Mouse (Mus musculus): ENCODE results near the gene Trappc5. TPM values are rescaled to one million over a fixed set of nuclear protein-coding genes. Genes with fewer than 3 reads are reported as not detected.

Trappc5 gene
- total and polyA plus RNA-seq, 3 experiments, result 43.0 to 48.6 TPM; not detected in 1

- peaks cover 21% of the 10 kb centered on the region for H3K79me2 ChIP-seq (ENCODE audit: control insufficient read depth, insufficient read depth, low read length, poor library complexity)
These were observed 6.3 kb downstream of the Trappc5 start for GRCm38 (mm10) chr8:3682435-3682834.

GRCm38 (mm10) chr8:3683408-3684176, 7.5 kb downstream of the Trappc5 start:
- TF ChIP-seq RCOR1 (IDR thresholded peaks at IDR 0.05; ENCODE audit: low read depth, low read length), result no peak
- TF ChIP-seq ZNF384 (IDR thresholded peaks at IDR 0.05; ENCODE audit: low read depth, low read length), result no peak
- no peak for TF ChIP-seq HCFC1 (IDR thresholded peaks at IDR 0.05; ENCODE audit: low read depth, low read length)
- no peak for TF ChIP-seq ZC3H11A (IDR thresholded peaks at IDR 0.05; ENCODE audit: low read depth, low read length)
- no peak for TF ChIP-seq ZMIZ1 (IDR thresholded peaks at IDR 0.05; ENCODE audit: low read depth, low read length)
- no peak for TF ChIP-seq USF2 (IDR thresholded peaks at IDR 0.05; ENCODE audit: borderline replicate concordance in 1 of 2, insufficient read depth in 1 of 2, low read depth in 1 of 2, low read length in 2 of 2)
- no peak for TF ChIP-seq NRF1 (IDR thresholded peaks at IDR 0.05; ENCODE audit: insufficient read depth, low read depth, low read length, poor library complexity, severe bottlenecking)
- TF ChIP-seq KAT2A (conservative IDR thresholded peaks at IDR 0.05; ENCODE audit: low read depth, low read length), result no peak
- TF ChIP-seq ZKSCAN1 (IDR thresholded peaks at IDR 0.05; ENCODE audit: low read depth, low read length), result no peak
- TF ChIP-seq ELF1 (IDR thresholded peaks at IDR 0.05; ENCODE audit: low read depth, low read length), result no peak
- no peak for TF ChIP-seq NELFE (IDR thresholded peaks at IDR 0.05; ENCODE audit: low read depth, low read length)
- TF ChIP-seq MXI1 (IDR thresholded peaks at IDR 0.05; ENCODE audit: low read depth, low read length), result no peak
- no peak for TF ChIP-seq POLR2AphosphoS2 (IDR thresholded peaks at IDR 0.05; ENCODE audit: low read length)
- TF ChIP-seq CTCF (IDR thresholded peaks at IDR 0.05 in 2 of 3, conservative IDR thresholded peaks at IDR 0.05 in 1 of 3; ENCODE audit: control insufficient read depth in 1 of 3, insufficient read depth in 1 of 3, low read depth in 2 of 3, low read length in 3 of 3, poor library complexity in 1 of 3, severe bottlenecking in 1 of 3), result no peak
- TF ChIP-seq E2F4 (IDR thresholded peaks at IDR 0.05; ENCODE audit: borderline replicate concordance, low read depth, low read length), result no peak
- no peak for TF ChIP-seq CHD2 (IDR thresholded peaks at IDR 0.05; ENCODE audit: low read length)
- no peak for TF ChIP-seq MAX (IDR thresholded peaks at IDR 0.05; ENCODE audit: low read length)
- TF ChIP-seq GATA1 (IDR thresholded peaks at IDR 0.05; ENCODE audit: low read depth, low read length), result no peak
- no peak; the same call in 1 of the 2 replicates for TF ChIP-seq SMC3 (IDR thresholded peaks at IDR 0.05; ENCODE audit: low read depth, low read length)
- no peak overlapping the region for H3K9ac ChIP-seq (ENCODE audit: control insufficient read depth, low read depth, low read length, poor library complexity, severe bottlenecking)
- no peak overlapping the region for H3K4me3 ChIP-seq (ENCODE audit: control insufficient read depth in 1 of 2, insufficient read depth in 1 of 2, low read depth in 2 of 2, low read length in 2 of 2)
- H3K79me2 ChIP-seq (ENCODE audit: control insufficient read depth, insufficient read depth, low read length, poor library complexity), result peaks cover 10% of the 10 kb centered on the region
- H3K4me1 ChIP-seq (ENCODE audit: control insufficient read depth in 1 of 2, insufficient read depth in 2 of 2, low read length in 2 of 2), result no peaks in the 10 kb centered on the region
- 0 out of 4 replicates have a peak, but pooled peaks cover 0 to 2% of the 10 kb centered on the region in 2 experiments for H3K36me3 ChIP-seq (ENCODE audit: control insufficient read depth in 1 of 2, insufficient read depth in 2 of 2, low read length in 2 of 2)
- no peak overlapping the region for H3K27ac ChIP-seq (ENCODE audit: control insufficient read depth, low read depth, low read length)
- DNase-seq (ENCODE audit: low read depth, low spot score), result no peak
- H3K9me3 ChIP-seq (replicated peaks; ENCODE audit: insufficient read depth, low read length), result no peaks in the 10 kb centered on the region
- no peaks in the 10 kb centered on the region for H3K27me3 ChIP-seq (ENCODE audit: control insufficient read depth in 1 of 2, insufficient read depth in 2 of 2, low read length in 2 of 2)

More at GRCm38 (mm10) chr8:3682435-3682834, 6.3 kb downstream of the Trappc5 start:
- Histone ChIP-seq H3K4me1 (ENCODE audit: control insufficient read depth in 1 of 2, insufficient read depth in 2 of 2, low read length in 2 of 2) (peaks cover 0 to 6% of the 10 kb centered on the region in 2 experiments; a peak in 1 of 4 replicates), H3K27ac (ENCODE audit: control insufficient read depth, low read depth, low read length) (no peak overlapping the region), H3K36me3 (ENCODE audit: control insufficient read depth in 1 of 2, insufficient read depth in 2 of 2, low read length in 2 of 2) (peaks cover 0 to 11% of the 10 kb centered on the region in 2 experiments; a peak in 2 of 4 replicates), H3K9me3 (replicated peaks; ENCODE audit: insufficient read depth, low read length) (no peaks in the 10 kb centered on the region), H3K9ac (ENCODE audit: control insufficient read depth, low read depth, low read length, poor library complexity, severe bottlenecking) (no peak overlapping the region), H3K27me3 (ENCODE audit: control insufficient read depth in 1 of 2, insufficient read depth in 2 of 2, low read length in 2 of 2) (no peaks in the 10 kb centered on the region), H3K4me3 (ENCODE audit: control insufficient read depth in 1 of 2, insufficient read depth in 1 of 2, low read depth in 2 of 2, low read length in 2 of 2) (no peak overlapping the region)
- DNase-seq (ENCODE audit: low read depth, low spot score), result no peak
- TF ChIP-seq JUND (IDR thresholded peaks at IDR 0.05; ENCODE audit: low read depth, low read length) (no peak), KAT2A (conservative IDR thresholded peaks at IDR 0.05; ENCODE audit: low read depth, low read length) (no peak), MAFK (IDR thresholded peaks at IDR 0.05; ENCODE audit: borderline replicate concordance, low read depth, low read length) (no peak)

Measured in MEL (cell line).